Mouse (Mus musculus): ENCODE measurements around the gene Tnfsf13.
"Not testable (repeated sequence)": the region's sequence is repeated elsewhere in the genome, so short reads cannot be mapped to it uniquely, and the experiment has no call there.

Gene Tnfsf13

GRCm38 (mm10) chr11:69703814-69704612, 18.4 kb upstream of the Tnfsf13 start:
- no peak for DNase-seq (ENCODE audit: low spot score in 2 of 2)

GRCm38 (mm10) chr11:69703381-69703780, 17.8 kb upstream of the Tnfsf13 start:
- not testable (repeated sequence) for DNase-seq (ENCODE audit: low spot score in 2 of 2)

- not testable (repeated sequence) for DNase-seq (ENCODE audit: low spot score in 2 of 2)
Observed at GRCm38 (mm10) chr11:69702886-69703285, 17.3 kb upstream of the Tnfsf13 start.

GRCm38 (mm10) chr11:69699595-69699994, 14.0 kb upstream of the Tnfsf13 start:
- no peak for DNase-seq (ENCODE audit: low spot score in 2 of 2)

DNA sequence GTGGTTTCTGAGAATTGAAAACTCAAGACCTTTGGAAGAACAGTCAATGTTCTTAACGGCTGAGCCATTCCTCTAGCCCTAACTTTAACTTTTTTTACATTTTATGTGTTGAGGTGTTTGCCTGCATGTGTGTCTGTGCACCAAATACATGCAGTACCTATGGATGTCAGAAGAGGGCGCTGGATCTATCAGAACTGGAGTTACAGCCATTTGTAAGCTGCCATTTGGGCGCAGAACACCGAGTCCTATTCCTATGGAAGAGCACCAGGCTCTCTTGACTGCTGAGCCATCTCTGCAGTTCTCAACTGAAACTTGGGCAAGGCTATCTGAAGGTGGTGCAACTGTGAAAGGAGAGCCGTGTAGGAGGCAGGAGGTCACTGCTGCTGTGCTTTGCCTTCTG, 13.0 kb upstream of the Tnfsf13 start:
- no peak for DNase-seq (ENCODE audit: low spot score in 2 of 2)

DNA sequence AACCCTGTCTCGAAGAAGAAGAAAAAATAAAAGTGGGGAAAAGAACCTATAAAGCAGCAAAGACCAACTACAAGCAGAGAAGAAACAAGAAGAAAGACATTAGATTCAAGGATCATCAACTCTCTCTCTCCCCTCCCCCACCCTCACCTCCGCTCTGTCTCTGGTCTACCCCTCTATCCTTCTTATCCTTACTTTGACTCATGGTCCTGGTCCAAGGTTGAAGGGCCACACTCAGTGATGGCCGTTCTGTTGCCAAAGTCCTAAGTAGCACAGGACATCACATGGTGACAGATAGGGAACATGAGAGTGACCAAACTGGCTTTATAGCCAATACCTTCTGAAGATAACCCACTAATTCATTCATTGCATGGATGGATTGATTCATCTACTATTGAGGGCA, 11.8 kb upstream of the Tnfsf13 start:
- no peak for DNase-seq (ENCODE audit: low spot score in 2 of 2)

DNA sequence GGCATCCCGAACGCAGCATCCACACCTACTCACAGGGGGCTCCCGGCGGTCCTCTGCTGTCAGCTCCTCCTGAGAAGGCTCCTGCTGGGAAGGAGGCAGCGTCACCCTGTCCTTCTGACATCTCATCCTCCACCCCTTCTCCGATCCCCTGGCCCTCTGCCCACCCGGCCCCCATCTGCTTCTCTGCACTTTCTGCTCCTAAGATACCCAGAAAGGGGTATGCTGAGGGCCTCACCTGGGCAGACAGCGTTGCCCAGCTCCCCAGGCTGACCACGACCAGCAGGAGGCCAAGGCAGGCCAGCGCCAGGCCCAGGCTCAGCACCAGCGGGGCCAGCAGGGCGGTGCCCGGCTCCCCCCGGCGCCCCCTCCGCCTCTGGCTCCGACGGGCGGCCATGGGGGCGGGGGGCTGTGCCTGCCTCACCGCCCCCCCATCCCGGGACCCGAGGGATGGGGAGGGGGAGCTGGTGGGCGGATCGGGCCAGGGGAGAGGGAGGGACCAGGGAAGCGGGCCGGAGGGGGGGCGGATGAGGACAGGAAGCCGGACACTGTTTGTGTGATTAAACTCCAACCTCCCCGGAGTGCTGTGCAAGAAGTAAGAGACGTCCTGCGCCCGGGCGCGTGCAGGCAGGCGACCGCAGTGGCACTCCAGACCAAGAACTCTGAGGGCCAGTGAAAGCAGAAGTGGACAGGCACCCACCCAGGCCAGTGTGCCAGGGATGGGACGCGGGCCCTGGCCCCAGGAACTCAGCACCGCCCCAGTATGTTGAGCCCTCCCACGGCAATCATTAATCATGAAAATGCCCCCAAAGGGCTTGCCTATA, 10.0 kb upstream of the Tnfsf13 start, which contains the start of the genes Tnfsf12 and Tnfsfm13:
Gene Tnfsf12 (minus strand): TSS at position 489 of the 821 bp plus-strand sequence.
Gene Tnfsfm13 (minus strand): TSS at position 738 of the 821 bp plus-strand sequence.
- peak in 1 of 2 experiments; percentile 55 for DNase-seq (ENCODE audit: low spot score in 2 of 2)

- no peak for DNase-seq (ENCODE audit: low spot score in 2 of 2)
Observed at GRCm38 (mm10) chr11:69695046-69695360, 9.4 kb upstream of the Tnfsf13 start.

DNA sequence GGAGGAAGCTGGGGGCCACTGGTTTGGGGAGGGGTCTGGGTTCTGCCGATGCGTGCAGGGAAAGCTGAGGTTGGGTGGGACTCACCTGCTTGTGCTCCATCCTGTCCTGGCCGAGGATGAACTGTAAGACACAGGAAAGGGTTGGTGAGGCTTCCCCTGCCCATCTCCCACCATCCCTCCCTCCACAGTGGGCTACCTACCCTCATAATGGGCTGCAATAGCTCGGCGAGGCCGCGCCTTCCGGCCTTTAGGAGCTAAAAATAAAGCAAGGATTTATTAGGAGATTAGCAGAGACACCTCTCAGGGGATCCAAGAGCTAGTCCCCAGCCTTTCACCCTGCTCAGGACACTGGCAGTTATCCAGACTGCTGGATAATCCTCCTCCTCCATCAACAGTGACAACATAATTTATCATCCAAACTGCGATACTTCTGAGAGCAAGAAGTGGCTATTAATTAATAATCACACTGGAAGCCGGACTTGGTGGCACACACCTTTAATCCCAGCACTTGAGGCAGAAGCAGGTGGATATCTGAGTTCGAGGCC, 7.9 kb upstream of the Tnfsf13 start:
- DNase-seq (ENCODE audit: low spot score in 2 of 2) = no peak

GRCm38 (mm10) chr11:69692863-69693262, 7.3 kb upstream of the Tnfsf13 start:
- no peak for DNase-seq (ENCODE audit: low spot score in 2 of 2)

- DNase-seq (ENCODE audit: low spot score in 2 of 2) = no peak
Observed at GRCm38 (mm10) chr11:69692196-69692811, 6.7 kb upstream of the Tnfsf13 start.

GRCm38 (mm10) chr11:69689891-69690290, 4.3 kb upstream of the Tnfsf13 start:
- DNase-seq (ENCODE audit: low spot score in 2 of 2) = no peak

DNA sequence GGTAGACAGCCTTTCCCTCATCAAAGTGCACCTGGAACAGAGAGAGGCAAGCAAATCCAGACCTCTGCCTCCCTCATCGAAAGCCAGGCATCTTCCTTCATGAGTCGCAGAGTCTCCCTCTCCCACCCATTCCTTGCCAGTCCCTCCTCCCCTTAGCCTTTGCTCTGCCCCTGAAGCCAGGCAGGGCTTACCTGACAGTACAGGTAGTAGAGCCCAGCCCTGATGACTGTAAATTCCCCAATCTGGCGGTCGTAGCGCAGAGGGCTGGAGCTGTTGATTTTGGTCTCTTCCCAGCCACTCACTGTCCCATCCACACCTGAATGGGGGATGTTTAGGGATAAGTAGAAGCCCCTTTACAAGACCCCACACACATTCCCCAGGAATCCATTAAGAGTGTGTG, 1.5 kb upstream of the Tnfsf13 start:
- no peak for DNase-seq (ENCODE audit: low spot score in 2 of 2)

GRCm38 (mm10) chr11:69686377-69686776, 793 bp upstream of the Tnfsf13 start:
- DNase-seq (ENCODE audit: low spot score in 2 of 2) = no peak

DNA sequence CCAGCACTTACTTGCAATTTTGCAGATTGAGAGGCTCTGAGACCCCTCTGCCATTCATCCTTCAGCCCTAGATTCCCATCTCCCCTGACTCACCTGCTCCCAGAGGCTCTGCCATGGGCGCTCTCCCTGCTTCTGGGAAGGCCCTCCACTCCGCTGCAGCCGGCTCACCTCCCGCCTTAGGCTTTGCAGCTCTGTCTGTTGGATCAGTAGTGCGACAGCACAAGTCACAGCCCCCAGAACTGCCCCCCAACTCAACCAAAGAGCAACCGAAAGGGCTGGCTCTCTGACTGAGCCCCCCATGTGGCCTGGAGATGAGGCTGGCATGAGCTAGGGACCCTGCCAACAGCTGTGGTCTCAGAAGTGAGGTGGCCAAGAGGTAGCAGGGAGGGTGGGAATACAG, 648 bp downstream of the Tnfsf13 start:
- no peak for DNase-seq (ENCODE audit: low spot score in 2 of 2)

GRCm38 (mm10) chr11:69684128-69684745, 1.3 kb downstream of the Tnfsf13 start:
- DNase-seq (ENCODE audit: low spot score in 2 of 2) = no peak

GRCm38 (mm10) chr11:69683576-69683975, 2.0 kb downstream of the Tnfsf13 start:
- DNase-seq (ENCODE audit: low spot score in 2 of 2) = no peak

GRCm38 (mm10) chr11:69682840-69683533, 2.6 kb downstream of the Tnfsf13 start:
- peak; percentile 74 to 87 for DNase-seq (ENCODE audit: low spot score in 2 of 2)

GRCm38 (mm10) chr11:69682209-69682839, 3.3 kb downstream of the Tnfsf13 start:
- DNase-seq (ENCODE audit: low spot score in 2 of 2) = no peak
